Mouse (Mus musculus): ENCODE results near the gene Gm2115.

Gene Gm2115

DNA sequence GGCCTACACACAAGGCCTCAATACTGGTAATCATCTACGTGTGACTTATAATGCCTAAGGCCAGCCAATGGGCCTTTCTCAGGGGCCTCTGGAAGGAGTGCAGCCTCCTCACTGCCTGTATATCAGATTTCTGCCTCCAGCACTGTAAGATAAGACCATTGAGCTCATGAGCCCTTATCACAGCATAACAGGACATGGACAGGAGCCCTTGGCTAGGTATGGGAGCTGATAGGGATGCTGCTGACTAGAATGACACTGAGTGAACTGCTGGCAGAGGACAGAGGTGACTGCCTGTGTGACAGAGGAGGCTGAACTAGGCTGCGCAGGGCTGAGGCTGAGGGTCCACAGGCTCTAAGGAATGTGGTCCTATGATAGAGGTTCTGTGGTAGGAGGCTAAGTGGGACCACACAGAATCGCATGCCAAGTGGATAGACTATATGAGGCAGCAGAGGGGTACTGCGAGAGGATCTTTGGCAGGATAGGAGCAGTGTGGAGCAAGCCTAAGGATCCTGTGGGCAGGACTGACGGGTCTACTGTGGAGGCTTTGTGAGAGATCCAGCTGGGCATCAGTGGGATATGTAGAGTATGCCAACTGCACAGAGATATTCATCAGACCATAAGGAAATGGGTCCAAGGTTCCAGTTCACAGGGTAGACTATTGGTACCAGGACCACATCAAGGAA is 58.5 kb downstream of the Gm2115 start:
- no peak for DNase-seq

DNA sequence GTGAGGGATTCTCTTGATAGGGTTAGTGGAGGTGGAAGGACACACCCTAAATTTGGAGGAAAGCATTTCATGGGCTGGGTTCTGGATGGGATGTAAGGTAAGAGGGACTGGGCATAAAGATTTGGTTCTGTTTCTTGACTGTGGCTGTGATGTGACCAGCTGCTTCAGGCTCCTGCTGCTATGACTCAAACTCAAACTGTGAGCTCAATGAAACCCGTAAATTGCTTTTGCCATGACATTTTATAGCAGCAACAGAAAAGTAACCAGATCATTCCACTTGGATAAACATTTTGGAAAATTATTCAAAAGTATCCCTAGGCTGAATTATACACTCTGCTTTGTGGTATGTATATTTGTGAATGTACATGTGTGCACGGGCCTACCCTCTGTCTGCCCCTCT is 61.9 kb downstream of the Gm2115 start:
- no peak for DNase-seq

DNA sequence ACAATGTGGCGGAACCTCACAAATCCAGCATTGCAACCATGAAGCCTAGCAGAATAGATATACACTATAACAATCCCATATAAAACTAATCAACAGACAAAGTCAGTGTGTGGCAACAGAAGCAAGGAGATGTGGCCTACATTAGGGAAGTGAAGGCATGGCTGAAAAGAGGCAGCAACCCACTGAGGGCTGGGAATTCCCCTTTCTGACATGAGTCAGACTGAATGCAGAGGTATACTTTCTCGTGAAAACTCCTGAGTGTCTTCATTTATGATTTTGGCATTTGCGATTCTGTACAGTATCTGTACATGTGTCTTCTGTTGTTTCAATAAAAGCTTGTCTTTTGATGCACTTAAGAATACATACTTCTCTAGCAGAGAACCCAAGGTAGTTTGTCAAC is 62.6 kb downstream of the Gm2115 start:
- no peak for DNase-seq

DNA sequence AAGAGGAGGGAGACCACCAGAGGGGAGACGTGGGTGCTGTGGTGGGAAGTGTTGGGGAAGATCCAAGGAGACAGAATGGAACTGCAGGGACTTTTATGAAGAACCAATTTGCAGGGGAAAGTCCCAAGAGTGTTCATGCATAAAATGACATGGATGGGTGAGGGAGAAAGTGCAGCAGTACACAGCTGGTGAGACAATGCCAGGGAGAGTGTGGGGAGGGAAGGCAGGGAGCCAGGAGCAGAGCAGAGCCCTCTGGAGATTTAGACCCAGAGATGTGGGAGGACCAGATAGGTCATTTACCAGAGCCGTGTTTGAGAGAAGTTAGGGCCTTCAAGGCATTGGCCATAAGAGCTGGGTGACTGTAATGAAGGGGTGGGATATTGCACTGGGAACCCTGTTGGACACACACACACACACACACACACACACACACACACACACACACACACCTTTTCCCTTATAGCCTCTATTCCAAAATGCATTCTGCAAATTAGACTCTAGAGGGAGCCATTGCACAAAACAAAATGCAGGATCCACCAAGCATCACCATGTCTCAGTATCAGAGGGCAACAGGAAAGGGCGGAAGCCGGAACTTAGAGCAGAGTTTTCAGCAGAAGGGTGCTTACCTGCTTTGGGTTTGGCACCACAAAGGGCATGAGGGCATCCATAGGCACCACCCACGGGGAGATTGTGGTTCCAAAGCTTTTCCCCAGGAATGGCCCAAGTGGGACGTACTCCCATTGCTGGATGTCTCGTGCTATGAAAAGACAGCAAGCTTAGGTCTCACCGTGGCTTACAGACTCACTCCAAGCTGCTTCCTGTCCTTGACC is 65.5 kb downstream of the Gm2115 start:
- peak; percentile 16 for DNase-seq

DNA sequence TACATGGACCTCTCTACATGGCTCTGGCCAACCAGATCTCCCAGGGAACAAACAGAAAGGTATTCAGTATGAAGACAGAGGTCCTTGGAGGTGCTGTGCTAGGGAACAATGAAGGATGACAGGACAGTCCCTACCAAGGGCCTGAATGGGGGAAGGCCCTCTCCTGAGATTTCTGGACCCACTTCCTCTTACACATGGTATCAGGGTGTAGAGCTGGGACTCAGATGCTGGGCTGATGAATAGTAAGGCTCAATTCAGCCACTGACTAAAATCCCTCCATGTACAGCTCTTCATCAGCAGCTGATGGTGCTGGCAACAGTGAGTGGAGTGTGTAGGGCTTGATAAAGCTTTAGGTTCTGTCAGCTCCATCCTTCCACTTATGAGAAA is 66.2 kb downstream of the Gm2115 start:
- no peak for DNase-seq

DNA sequence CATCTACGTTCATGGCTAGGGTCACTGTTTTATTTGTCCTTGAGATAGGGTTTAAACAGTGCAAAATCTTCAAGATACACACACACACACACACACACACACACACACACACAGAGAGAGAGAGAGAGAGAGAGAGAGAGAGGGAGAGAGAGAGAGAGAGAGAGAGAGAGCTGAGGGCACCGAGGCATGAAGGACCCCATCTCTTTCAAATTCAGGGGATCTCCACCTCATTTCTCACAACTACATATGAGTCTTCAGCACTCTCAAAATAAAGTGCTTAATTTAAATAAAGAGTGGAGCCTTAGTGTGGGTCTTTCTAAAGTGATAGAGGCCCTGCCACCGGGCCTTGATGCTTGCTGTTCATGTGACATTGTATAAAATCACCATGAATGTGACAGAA is 67.2 kb downstream of the Gm2115 start:
- DNase-seq = no peak

DNA sequence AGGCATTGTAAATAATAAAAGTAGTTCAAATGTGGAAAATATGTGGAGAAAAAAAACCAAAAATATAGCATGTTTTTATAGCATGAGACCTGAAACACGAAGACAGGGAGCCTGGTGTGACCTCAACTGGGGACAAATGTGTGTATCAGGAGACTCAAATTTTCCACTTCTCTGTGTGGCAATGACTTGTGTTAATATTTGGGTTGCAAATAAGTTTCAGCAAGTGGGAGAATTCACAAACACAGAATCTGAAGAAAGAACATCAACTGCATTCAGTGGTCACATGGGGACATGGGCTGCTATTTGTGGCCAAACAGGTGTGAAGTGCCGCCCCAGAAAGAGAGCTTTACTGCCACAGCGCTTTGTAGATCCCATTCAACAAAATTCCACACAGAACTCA is 67.9 kb downstream of the Gm2115 start:
- DNase-seq = no peak

DNA sequence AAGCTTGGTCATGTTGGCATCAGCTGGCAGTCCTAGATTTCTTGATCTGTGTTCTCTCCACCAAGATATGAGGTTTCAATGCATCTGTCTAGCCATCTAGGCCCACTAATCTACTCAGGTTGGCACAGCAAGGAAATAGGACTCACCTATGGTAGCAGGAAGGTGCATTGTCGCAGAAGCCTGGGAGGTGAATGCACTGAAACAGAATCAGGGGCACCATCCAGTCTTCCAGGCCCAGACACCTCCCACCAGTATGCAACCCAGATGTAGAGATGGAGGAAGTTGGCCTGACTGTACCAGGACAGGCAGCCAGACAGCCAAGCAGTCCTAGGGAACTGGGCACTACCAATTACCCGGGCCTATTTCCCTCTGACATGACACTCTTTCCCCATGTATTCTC is 71.9 kb downstream of the Gm2115 start:
- DNase-seq = no peak

DNA sequence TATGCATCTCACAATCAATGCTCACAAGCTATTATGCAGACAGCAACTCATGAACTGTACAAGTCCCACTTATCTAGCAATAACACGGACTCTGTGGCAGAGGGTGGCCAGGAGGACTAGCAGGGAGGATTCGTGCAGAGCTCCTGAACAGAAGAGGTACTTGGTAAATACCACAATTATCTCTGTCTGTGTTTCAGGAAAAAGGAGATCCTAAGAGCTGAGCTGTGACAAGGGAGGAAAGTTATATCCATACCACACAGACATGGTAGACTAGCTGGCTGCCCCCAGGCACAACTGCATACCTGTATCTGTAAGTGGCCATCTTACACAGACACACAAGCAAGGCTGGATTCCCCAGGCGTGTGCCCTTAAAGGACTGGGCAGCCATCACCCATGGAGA is 72.6 kb downstream of the Gm2115 start:
- no peak for DNase-seq

DNA sequence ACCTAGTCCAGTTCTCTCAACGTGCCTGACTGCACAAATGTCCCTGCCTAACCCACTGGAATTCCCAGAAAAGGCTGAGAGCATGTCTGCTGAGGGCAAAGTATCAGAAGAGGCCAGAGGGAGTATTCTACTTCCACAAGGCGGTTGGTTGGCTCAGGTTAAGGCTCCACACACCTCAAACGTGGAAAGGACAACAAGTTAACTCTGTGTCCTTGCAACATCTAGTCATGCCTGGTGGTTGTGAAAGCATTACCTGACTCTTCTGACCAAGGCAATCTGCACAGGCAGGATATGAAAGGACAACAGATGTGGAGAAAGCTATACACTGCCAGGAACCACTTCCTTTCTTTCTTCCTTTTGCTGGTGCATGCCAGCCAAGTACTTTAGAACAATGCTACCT is 75.7 kb downstream of the Gm2115 start:
- DNase-seq = no peak

DNA sequence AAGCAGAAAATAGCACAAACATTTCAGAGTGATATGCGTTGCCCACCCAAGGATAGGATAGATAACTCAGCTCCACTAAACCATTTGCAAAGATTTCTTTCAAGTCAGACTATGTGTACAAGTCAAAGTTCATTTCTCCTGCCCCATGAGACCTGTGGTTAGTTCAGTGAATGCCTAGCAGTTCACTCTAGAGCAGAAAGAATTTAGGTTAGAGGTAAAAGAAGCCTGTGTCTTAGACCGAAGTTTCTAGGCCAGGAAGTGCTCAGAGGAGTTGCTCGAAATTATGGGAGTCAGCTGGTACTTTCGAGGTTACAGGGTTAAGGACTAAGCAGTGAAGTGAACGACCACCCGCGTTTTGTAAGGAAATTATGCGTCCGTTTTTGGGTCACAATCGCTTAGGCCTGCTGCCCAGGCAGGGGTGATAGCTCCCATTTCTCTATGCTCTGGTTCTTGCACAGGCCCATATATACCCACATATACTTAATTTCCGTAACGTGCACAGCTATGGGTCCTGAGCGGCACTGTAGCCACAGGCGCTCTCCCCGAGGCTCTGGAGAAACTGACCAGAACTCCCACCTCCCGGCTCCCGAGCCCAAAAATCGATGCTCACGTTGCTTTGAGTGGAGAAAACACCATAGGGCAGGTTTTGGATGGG is 76.4 kb downstream of the Gm2115 start:
- no peak for DNase-seq

DNA sequence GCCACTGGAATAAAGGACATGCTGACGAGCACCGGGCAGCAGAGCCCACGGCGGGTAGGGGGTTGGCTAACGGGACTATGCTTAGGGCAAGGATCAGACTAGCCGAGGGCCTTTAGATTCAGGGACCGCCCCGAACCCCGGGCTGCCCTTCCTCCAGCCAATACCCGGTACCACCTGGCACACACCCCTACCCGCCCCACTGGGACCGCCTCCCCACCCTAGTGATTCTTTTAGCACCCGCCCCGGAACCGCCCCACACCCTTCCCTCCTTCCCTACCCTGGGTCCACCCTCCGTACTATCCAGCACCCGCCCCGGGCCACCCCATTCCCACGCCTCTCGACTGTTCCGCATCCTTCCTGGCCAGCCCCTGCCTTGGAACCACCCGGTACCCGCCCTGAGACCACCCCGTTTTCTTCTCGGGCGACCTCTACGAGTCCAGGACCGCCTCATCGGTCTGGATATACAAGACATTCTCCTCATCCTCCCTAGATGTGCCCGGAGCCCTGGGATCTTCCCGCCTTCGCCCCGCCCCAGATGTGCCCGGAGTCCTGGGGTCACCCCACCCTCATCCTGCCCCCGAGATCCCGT is 77.0 kb downstream of the Gm2115 start:
- DNase-seq = peak; percentile 72

DNA sequence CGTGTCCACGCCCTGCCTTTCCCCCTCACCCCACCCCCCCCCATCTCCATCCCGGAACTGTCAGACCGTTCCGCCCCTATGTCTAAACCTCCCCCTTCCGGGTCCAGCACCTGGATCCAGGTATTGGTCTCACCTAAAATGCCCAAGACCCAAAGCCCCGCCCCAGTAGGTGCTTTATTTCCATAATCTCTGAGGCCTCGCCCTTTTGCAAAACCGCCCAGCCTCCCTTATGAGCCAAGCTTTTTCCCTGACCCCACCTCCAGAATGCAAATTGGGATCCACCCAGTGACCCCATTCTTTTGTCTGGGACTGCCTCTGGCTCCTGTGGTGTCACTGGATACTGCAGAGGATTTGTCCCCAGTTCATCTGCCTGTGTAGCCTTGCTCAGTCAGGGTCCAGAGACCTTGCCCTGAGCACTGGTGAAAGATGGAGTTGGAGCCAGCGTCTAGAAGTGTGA is 77.6 kb downstream of the Gm2115 start, which contains the start of gene Fah:
Gene Fah (minus strand): TSS at position 430 of the 457 bp plus-strand sequence.
- no peak for DNase-seq

DNA sequence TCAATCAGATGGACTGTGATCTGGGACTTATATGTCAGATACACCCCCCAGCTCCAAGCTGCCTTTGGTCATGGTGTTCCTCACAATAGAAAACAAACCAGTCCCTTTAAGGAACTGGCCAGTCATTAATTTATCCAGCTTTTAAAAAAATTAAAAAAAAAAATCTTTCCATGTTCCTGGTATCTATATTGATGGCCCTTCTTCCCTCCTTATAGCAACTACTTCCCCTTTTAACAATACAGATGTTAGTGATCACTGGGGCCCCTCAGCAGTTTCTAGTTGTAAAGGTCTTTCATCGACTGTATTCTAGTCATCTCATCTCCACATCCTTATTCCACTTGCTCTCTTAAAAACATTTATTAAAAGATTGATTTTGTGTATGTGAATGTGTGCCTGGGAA is 82.9 kb downstream of the Gm2115 start:
- no peak for DNase-seq

DNA sequence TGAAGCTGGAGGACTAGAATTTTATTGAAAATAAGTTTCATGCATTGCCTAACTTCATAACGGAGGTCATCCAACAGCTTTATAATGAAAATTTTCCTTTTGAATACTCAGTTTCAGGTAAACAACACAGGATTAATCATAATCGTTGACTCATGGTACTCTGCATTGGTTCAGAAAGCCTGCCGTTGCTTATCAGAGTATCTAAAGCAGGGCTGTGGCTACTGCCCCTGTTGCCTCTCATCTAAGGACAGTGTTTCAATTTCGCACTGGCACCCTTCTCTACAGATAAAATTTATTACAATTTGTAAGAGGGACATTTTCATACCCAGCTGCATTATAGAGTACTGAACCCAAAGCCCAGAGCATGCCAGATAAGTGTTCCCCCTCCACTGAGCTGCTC is 83.7 kb downstream of the Gm2115 start:
- no peak for DNase-seq

DNA sequence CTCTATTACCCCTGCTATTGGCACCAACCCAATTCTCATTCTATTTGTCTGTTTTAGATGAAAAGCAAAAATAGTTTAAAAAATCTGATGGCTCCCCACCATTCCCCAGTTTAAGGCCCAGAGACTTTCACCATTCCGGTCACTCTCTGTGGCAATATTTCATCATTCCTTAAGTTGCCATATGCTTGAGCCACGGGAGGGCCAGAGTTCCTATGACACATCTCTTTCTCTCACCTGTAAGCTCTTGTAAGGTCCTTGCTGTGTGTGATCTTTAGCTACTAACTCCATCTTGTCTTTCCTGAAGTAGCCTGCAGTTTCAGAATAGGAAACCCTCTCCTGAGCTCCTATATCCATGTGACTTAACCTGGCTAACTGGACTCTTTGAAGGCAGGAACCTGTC is 90.2 kb downstream of the Gm2115 start:
- DNase-seq = no peak

DNA sequence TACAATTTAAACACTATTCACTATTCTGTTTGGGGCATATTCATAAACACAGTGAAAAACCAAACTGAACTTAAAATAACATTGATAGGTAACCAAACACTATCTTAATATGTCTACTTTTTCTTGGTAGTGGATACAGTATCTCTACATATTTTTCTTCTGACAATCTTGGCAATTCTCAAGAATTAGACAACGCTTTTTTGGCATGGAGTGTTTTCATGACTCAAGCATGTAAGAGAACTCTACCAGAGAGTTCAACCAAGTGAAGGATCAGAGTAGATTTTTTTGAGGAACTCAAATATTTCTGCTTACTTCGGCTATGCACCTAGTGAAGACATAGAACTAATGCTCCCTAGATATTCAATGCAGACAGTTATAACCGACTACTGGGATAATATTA is 92.2 kb downstream of the Gm2115 start:
- no peak for DNase-seq

DNA sequence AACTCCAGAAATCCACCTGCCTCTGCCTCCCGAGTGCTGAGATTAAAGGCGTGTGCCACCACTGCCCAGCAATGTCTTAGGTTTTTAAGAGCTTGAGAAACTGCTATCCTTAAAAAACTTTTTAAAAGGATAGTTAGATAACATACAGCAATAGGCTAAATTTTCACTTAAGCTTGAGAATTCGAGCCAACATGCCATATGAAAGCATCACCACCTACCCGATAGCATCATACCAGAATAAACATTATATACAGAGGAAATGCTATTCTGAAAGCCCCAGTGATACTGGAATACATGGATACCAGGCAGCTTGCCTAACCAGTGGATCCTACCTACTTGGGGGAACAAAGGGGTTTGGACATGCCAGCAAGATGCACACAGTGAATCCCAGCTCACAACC is 95.0 kb downstream of the Gm2115 start:
- DNase-seq = no peak

DNA sequence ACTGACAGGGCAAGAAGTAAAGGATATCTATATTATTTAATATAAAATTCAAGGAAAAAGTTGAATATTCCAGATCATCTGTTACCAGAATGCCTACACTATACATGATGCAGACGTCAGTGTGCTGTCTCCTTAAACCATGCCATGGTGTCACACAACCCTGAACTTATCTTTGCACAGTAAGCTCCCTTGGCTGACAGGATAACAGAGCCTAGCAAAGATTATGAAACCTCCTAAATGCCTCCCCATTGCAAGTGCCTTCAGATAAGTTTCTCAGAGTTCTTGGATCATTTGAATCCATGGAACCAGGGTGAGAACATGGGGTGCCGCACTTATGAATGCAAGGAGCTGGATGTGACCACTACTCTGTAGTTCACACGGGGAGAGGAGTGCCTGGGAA is 103.1 kb downstream of the Gm2115 start:
- DNase-seq = no peak
